Mouse (Mus musculus): ENCODE results near the gene Fer1l4. TPM values are rescaled to one million over a fixed set of nuclear protein-coding genes. Genes with fewer than 3 reads are reported as not detected.
A peak's percentile ranks its signal among the peaks of the same experiment; 100 is the strongest.

Gene Fer1l4
- total and polyA plus RNA-seq, 2 experiments from 2014 or later = not detected

GRCm38 (mm10) chr2:156025482-156025881 lies 27.3 kb downstream of the Fer1l4 start:
- Histone ChIP-seq H3K9me3 (ENCODE audit: low read length) (no peaks in the 10 kb centered on the region), H3K4me3 (ENCODE audit: low read depth, low read length) (no peak overlapping the region), H3K36me3 (ENCODE audit: insufficient read depth, low read length) (no peaks in the 10 kb centered on the region), H3K4me1 (ENCODE audit: insufficient read depth, low read length) (no peaks in the 10 kb centered on the region), H3K9ac (replicated peaks; ENCODE audit: low read length, poor library complexity, severe bottlenecking) (no peak overlapping the region), H3K4me2 (ENCODE audit: low read depth, low read length, poor library complexity, severe bottlenecking) (no peak overlapping the region), H3K27me3 (ENCODE audit: insufficient read depth, low read length) (no peaks in the 10 kb centered on the region), H3K27ac (ENCODE audit: low read depth, low read length) (no peak overlapping the region)
- DNase-seq (ENCODE audit: low spot score) = peak; percentile 23
- no peak for TF ChIP-seq CTCF (IDR thresholded peaks at IDR 0.05)
- ATAC-seq (ENCODE audit: low FRiP score) = no peak

- Histone ChIP-seq H3K27me3 (ENCODE audit: insufficient read depth, low read length) (no peaks in the 10 kb centered on the region), H3K4me2 (ENCODE audit: low read depth, low read length, poor library complexity, severe bottlenecking) (no peak overlapping the region)
Measured at GRCm38 (mm10) chr2:156021765-156022164, 31.0 kb downstream of the Fer1l4 start.

GRCm38 (mm10) chr2:156021219-156021618 lies 31.5 kb downstream of the Fer1l4 start:
- ATAC-seq (ENCODE audit: low FRiP score) (no peak), DNase-seq (ENCODE audit: low spot score) (no peak)
- H3K27ac ChIP-seq (ENCODE audit: low read depth, low read length) = no peak overlapping the region
- TF ChIP-seq CTCF (IDR thresholded peaks at IDR 0.05) = no peak
- H3K27me3 ChIP-seq (ENCODE audit: insufficient read depth, low read length) = no peaks in the 10 kb centered on the region
- H3K4me1 ChIP-seq (ENCODE audit: insufficient read depth, low read length) = no peaks in the 10 kb centered on the region
- no peak overlapping the region for H3K9ac ChIP-seq (replicated peaks; ENCODE audit: low read length, poor library complexity, severe bottlenecking)
- H3K36me3 ChIP-seq (ENCODE audit: insufficient read depth, low read length) = peaks cover 34% of the 10 kb centered on the region
- H3K4me3 ChIP-seq (ENCODE audit: low read depth, low read length) = no peak overlapping the region
- WGBS = 89% methylated on average over 8 of the region's 8 CpGs
- H3K4me2 ChIP-seq (ENCODE audit: low read depth, low read length, poor library complexity, severe bottlenecking) = no peak overlapping the region
- H3K9me3 ChIP-seq (ENCODE audit: low read length) = no peaks in the 10 kb centered on the region

More at GRCm38 (mm10) chr2:156021765-156022164, 31.0 kb downstream of the Fer1l4 start:
- H3K36me3 ChIP-seq (ENCODE audit: insufficient read depth, low read length) = peaks cover 28% of the 10 kb centered on the region
- H3K4me3 ChIP-seq (ENCODE audit: low read depth, low read length) = no peak overlapping the region
- WGBS = 90% methylated on average over 2 of the region's 2 CpGs
- H3K9me3 ChIP-seq (ENCODE audit: low read length) = no peaks in the 10 kb centered on the region
- H3K27ac ChIP-seq (ENCODE audit: low read depth, low read length) = no peak overlapping the region
- TF ChIP-seq CTCF (IDR thresholded peaks at IDR 0.05) = no peak
- H3K9ac ChIP-seq (replicated peaks; ENCODE audit: low read length, poor library complexity, severe bottlenecking) = no peak overlapping the region
- no peak for ATAC-seq (ENCODE audit: low FRiP score)
- H3K4me1 ChIP-seq (ENCODE audit: insufficient read depth, low read length) = no peaks in the 10 kb centered on the region
- DNase-seq (ENCODE audit: low spot score) = no peak

- no peak overlapping the region for H3K4me3 ChIP-seq (ENCODE audit: low read depth, low read length)
- ATAC-seq (ENCODE audit: low FRiP score) (no peak), DNase-seq (ENCODE audit: low spot score) (no peak)
- no peak for TF ChIP-seq CTCF (IDR thresholded peaks at IDR 0.05)
- H3K9ac ChIP-seq (replicated peaks; ENCODE audit: low read length, poor library complexity, severe bottlenecking) = no peak overlapping the region
- no peaks in the 10 kb centered on the region for H3K27me3 ChIP-seq (ENCODE audit: insufficient read depth, low read length)
- no peaks in the 10 kb centered on the region for H3K4me1 ChIP-seq (ENCODE audit: insufficient read depth, low read length)
- peaks cover 64% of the 10 kb centered on the region for H3K36me3 ChIP-seq (ENCODE audit: insufficient read depth, low read length)
- 99% methylated on average over 3 of the region's 3 CpGs for WGBS
- no peak overlapping the region for H3K4me2 ChIP-seq (ENCODE audit: low read depth, low read length, poor library complexity, severe bottlenecking)
- no peaks in the 10 kb centered on the region for H3K9me3 ChIP-seq (ENCODE audit: low read length)
- H3K27ac ChIP-seq (ENCODE audit: low read depth, low read length) = no peak overlapping the region
Measured at GRCm38 (mm10) chr2:156018106-156018505, 34.6 kb downstream of the Fer1l4 start.

- Histone ChIP-seq H3K27ac (ENCODE audit: low read depth, low read length) (peak within 1 kb of the TSS; percentile 74), H3K4me1 (ENCODE audit: insufficient read depth, low read length) (no peaks in the 10 kb centered on the region; the same call in 1 of the 2 replicates), H3K4me3 (ENCODE audit: low read depth, low read length) (peak within 1 kb of the TSS; percentile 87), H3K4me2 (ENCODE audit: low read depth, low read length, poor library complexity, severe bottlenecking) (peak within 1 kb of the TSS; percentile 71), H3K27me3 (ENCODE audit: insufficient read depth, low read length) (no peaks in the 10 kb centered on the region), H3K9ac (replicated peaks; ENCODE audit: low read length, poor library complexity, severe bottlenecking) (peak within 1 kb of the TSS; percentile 85), H3K9me3 (ENCODE audit: low read length) (no peaks in the 10 kb centered on the region), H3K36me3 (ENCODE audit: insufficient read depth, low read length) (peaks cover 30% of the 10 kb centered on the region)
- peak; percentile 98 for DNase-seq (ENCODE audit: low spot score)
- TF ChIP-seq CTCF (IDR thresholded peaks at IDR 0.05) = no peak
- WGBS = 0% methylated on average over 36 of the region's 45 CpGs
- ATAC-seq (ENCODE audit: low FRiP score) = peak; percentile 99
Measured at GRCm38 (mm10) chr2:156007888-156008532, 44.7 kb downstream of the Fer1l4 start, which contains the start of the genes 6430550D23Rik and Ergic3. 6430550D23Rik (minus strand) TSS chr2:156007977. Ergic3 (plus strand) TSS chr2:156008045.

- Histone ChIP-seq H3K9ac (replicated peaks; ENCODE audit: low read length, poor library complexity, severe bottlenecking) (no peak overlapping the region), H3K36me3 (ENCODE audit: insufficient read depth, low read length) (peaks cover 10% of the 10 kb centered on the region; the same call in 1 of the 2 replicates), H3K27me3 (ENCODE audit: insufficient read depth, low read length) (no peaks in the 10 kb centered on the region), H3K4me3 (ENCODE audit: low read depth, low read length) (no peak overlapping the region), H3K27ac (ENCODE audit: low read depth, low read length) (no peak overlapping the region), H3K9me3 (ENCODE audit: low read length) (no peaks in the 10 kb centered on the region), H3K4me1 (ENCODE audit: insufficient read depth, low read length) (no peaks in the 10 kb centered on the region; the same call in 1 of the 2 replicates), H3K4me2 (ENCODE audit: low read depth, low read length, poor library complexity, severe bottlenecking) (no peak overlapping the region)
- no peak for ATAC-seq (ENCODE audit: low FRiP score)
- 92% methylated on average over 4 of the region's 4 CpGs for WGBS
- no peak for DNase-seq (ENCODE audit: low spot score)
- TF ChIP-seq CTCF (IDR thresholded peaks at IDR 0.05) = peak; percentile 52
Measured at GRCm38 (mm10) chr2:156005393-156005792, 47.4 kb downstream of the Fer1l4 start.

All from midbrain, postnatal 0 days (tissue).